Mouse (Mus musculus) kidney, adult 2 months (tissue): Measurements from ENCODE around the gene Wnt7b.

Source experiments
- CTCF ChIP-seq: fragments of 200-500 bp; conservative IDR thresholded peaks from 2 replicates; pipeline ENCODE4 v1.5.1; 2011; ENCODE audit warnings: low read depth, mild to moderate bottlenecking, control low read depth, low read length, moderate library complexity, mixed read lengths; ENCODE audit not compliant: insufficient read depth, insufficient read length
- POLR2A ChIP-seq: fragments of 200-500 bp; IDR thresholded peaks from one replicate; pipeline ENCODE4 v1.6.1; 2011; ENCODE audit warnings: low read depth, low read length, control low read depth

DNA sequence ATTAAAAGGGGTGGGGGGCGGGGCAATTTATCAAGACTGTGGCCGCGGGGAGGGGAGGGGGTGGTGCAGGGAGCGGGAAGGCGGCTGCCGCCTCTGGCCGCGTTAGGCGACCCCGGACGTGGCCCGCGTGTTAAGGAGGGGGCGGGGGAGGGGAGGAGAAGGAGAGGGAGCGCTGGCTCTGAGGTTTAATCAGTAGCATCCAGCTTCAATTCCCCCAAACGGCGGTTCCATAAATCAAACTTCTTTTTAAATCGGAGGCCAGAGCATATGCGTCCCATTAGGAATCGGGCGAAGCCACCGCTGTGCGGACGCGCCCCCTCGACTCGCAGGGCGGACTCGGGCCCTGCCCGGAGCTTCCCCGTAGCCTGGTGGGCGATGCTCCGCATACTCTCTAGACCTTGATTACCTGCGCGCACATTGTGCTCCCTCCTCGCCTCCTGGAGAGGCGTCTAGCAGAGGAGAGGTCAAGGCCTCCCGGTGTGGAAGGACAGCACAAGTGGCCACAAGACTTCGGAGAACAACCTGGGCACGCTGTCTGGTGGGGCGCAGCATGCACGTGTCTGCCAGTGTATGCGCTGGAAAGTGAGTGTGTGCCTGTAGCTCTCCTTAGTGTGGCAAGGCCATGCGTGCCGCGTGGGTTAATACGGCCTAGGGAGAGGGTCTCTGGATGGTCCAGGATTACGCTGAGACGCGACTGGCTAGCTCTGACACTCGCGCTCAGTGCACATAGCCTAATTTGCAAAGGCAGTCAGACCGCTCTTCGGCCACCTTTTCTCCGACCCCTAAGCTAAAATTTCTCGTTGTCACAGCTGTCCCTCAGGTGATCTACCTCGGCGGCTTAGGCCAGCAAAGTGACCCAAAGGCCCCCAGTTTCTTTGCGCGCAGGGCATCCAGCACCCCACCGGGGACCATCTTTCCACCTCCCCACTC is 5.5 kb downstream of the Wnt7b start:
- no peak for TF ChIP-seq CTCF
- TF ChIP-seq POLR2A: no peak
